Mouse (Mus musculus) kidney, postnatal 36 days (tissue): ENCODE data around the gene Olfr1367.

Source experiments
- DNase-seq, 2 experiments: peaks; one replicate each; pipeline ENCODE4 v3.0.0; 2021 to 2022; ENCODE audit warnings: mixed read lengths in 2 of 2

The Olfr1367 gene

GRCm38 (mm10) chr13:21397486-21397885, 50.8 kb downstream of the Olfr1367 start:
- DNase-seq, result no peak
